Mouse (Mus musculus) hindbrain, embryonic 10.5 days (tissue): Measurements from ENCODE around the gene Speer3. TPM values are rescaled to one million over a fixed set of nuclear protein-coding genes. Genes with fewer than 3 reads are reported as not detected.
"Not testable (repeated sequence)": the region's sequence is repeated elsewhere in the genome, so short reads cannot be mapped to it uniquely, and the experiment has no call there.

Experiments used
- DNase-seq: peaks from one replicate; pipeline ENCODE4 v3.0.0-alpha.2; 2017; ENCODE audit warnings: low spot score
- H3K27ac ChIP-seq: fragments of 300-500 bp; sonication (generic); 2 replicates; pipeline ENCODE4 v1.5.1; 2016; ENCODE audit warnings: mild to moderate bottlenecking, moderate library complexity
- H3K27me3 ChIP-seq: fragments of 300-500 bp; sonication (generic); 2 replicates; pipeline ENCODE4 v1.6.1; 2016; ENCODE audit warnings: mild to moderate bottlenecking; ENCODE audit not compliant: poor library complexity, insufficient read depth, severe bottlenecking
- H3K36me3 ChIP-seq: fragments of 300-500 bp; sonication (generic); 2 replicates; pipeline ENCODE4 v1.6.1; 2016; ENCODE audit warnings: mild to moderate bottlenecking, moderate library complexity
- H3K4me1 ChIP-seq: fragments of 300-500 bp; sonication (generic); replicated peaks from 2 replicates; pipeline ENCODE4 v1.6.1; 2016; ENCODE audit warnings: mild to moderate bottlenecking
- H3K4me3 ChIP-seq: fragments of 300-500 bp; sonication (generic); 2 replicates; pipeline ENCODE4 v1.5.1; 2016; ENCODE audit warnings: mild to moderate bottlenecking, moderate library complexity
- H3K9me3 ChIP-seq: fragments of 300-500 bp; sonication (generic); 2 replicates; pipeline ENCODE4 v1.6.1; 2016; ENCODE audit warnings: mild to moderate bottlenecking, moderate library complexity
- WGBS: fragments of 180-500 bp; shearing (Covaris S2); methylation state at CpG from one replicate; pipeline ENCODE4 v1.1.7; 2016; 5-methylcytosine and 5-hydroxymethylcytosine counted together
- polyA plus RNA-seq: library from polyadenylated mRNA; unstranded; fragments of >200 nt; fragmentation: Nextera tagmentation; extraction: Ambion mirVana; gene quantifications from 2 replicates; pipeline ENCODE4 v1.2.1, GENCODE M21; 2016

Gene Speer3
- polyA plus RNA-seq = not detected in 2 replicates

- 81% methylated on average over 1 of the region's 1 CpGs for WGBS
- no peaks in the 10 kb centered on the region for H3K9me3 ChIP-seq
Observed at GRCm38 (mm10) chr5:13791319-13791718, at the start of gene Speer3. Speer3 (plus strand) TSS chr5:13791619.

GRCm38 (mm10) chr5:13810496-13810895 lies 19.1 kb downstream of the Speer3 start:
- not testable (repeated sequence) for H3K9me3 ChIP-seq, H3K4me3 ChIP-seq, H3K27ac ChIP-seq, H3K27me3 ChIP-seq, DNase-seq, H3K36me3 ChIP-seq, H3K4me1 ChIP-seq
- WGBS = 74% methylated on average over 2 of the region's 2 CpGs

More at GRCm38 (mm10) chr5:13791319-13791718, at the start of gene Speer3:
- Histone ChIP-seq H3K4me1 (no peaks in the 10 kb centered on the region), H3K27me3 (no peaks in the 10 kb centered on the region), H3K4me3 (no peak within 1 kb of the TSS), H3K27ac (no peak within 1 kb of the TSS), H3K36me3 (no peaks in the 10 kb centered on the region)
- DNase-seq = no peak

GRCm38 (mm10) chr5:13825108-13825507 lies 33.7 kb downstream of the Speer3 start:
- DNase-seq = no peak
- H3K27me3 ChIP-seq = no peaks in the 10 kb centered on the region
- H3K9me3 ChIP-seq = no peaks in the 10 kb centered on the region
- H3K36me3 ChIP-seq = no peaks in the 10 kb centered on the region
- H3K27ac ChIP-seq = no peak overlapping the region
- H3K4me1 ChIP-seq = no peaks in the 10 kb centered on the region
- no peak overlapping the region for H3K4me3 ChIP-seq

DNA sequence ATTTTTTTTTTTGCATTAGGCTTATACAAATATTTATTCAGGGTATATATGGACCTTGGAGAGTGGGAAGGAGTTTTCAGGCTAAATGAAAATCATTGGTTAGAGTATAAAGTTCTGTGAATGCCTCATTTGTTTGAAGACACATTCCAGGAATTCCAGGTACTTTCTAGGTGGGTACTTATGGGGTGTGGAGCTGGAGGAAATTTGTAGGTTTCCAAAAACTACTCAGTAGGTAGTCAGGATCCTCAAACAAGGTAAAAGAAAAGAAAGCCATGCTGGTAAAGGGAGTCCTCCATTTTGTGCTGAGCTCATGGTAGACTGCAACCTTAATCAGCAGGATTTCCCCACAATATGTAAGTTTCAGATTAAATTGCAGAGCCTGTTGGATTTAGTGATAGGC lies 35.3 kb downstream of the Speer3 start:
- Histone ChIP-seq H3K36me3 (no peaks in the 10 kb centered on the region), H3K9me3 (no peaks in the 10 kb centered on the region), H3K4me3 (no peak overlapping the region), H3K27me3 (no peaks in the 10 kb centered on the region), H3K27ac (no peak overlapping the region), H3K4me1 (no peaks in the 10 kb centered on the region)
- DNase-seq = no peak

DNA sequence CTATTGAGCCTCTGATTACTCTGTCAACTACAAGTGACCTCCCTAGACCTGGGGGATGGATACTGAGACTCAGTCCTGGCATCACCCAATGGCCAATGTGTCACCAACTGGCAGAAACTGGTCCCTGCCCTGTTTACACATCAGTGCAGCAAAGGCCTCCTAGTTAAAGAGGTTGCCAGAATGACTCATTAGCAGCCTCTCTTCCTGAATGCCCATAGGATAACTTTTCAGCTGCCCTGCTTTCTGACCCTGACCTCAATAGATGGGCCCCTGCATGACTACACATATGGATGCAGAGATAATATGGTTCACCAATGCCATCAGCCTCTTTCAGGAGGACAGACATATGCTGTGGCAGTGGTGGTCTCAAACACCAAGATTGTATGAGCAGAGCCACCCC lies 52.9 kb downstream of the Speer3 start:
- Histone ChIP-seq H3K9me3 (no peaks in the 10 kb centered on the region), H3K4me1 (no peaks in the 10 kb centered on the region), H3K27ac (no peak overlapping the region), H3K36me3 (no peaks in the 10 kb centered on the region), H3K4me3 (no peak overlapping the region), H3K27me3 (no peaks in the 10 kb centered on the region)
- DNase-seq = no peak

Other genes starting within 250 kb of the Speer3 start
- gene Sema3e, start 233.7 kb downstream of the Speer3 start, polyA plus RNA-seq = 2.0 and 2.1 TPM in 2 replicates